Mouse (Mus musculus) megakaryocyte, embryonic 14.5 days (primary cell): ENCODE results near the gene Casp6.

Experiments used
- FLI1 ChIP-seq: IDR thresholded peaks from 2 replicates; pipeline ENCODE4 v1.6.1; 2012; ENCODE audit warnings: low read length, inconsistent platforms, mixed read lengths
- GATA1 ChIP-seq: IDR thresholded peaks from 3 replicates; pipeline ENCODE4 v1.6.1; 2012; ENCODE audit warnings: mixed read lengths, low read length, inconsistent platforms, borderline replicate concordance

GRCm38 (mm10) chr3:129886430-129886829 lies 14.8 kb upstream of the Casp6 start:
- no peak for TF ChIP-seq GATA1
- TF ChIP-seq FLI1: no peak
